Mouse (Mus musculus) heart, adult 2 months (tissue): ENCODE results near the gene Nrxn3. TPM values are rescaled to one million over a fixed set of nuclear protein-coding genes. Genes with fewer than 3 reads are reported as not detected.

Experiments
- DNase-seq, 2 experiments: peaks; one replicate each; pipeline ENCODE4 v3.0.0; 2021
- H3K27ac ChIP-seq: fragments of 200-600 bp; 2 replicates; pipeline ENCODE4 v1.8.1; 2022
- H3K27me3 ChIP-seq: fragments of 200-500 bp; 2 replicates; pipeline ENCODE4 v1.6.1; 2012; ENCODE audit warnings: mild to moderate bottlenecking, low read length, inconsistent platforms, mixed read lengths; ENCODE audit not compliant: control insufficient read depth, insufficient read depth
- H3K36me3 ChIP-seq: fragments of 200-500 bp; 2 replicates; pipeline ENCODE4 v1.6.1; 2012; ENCODE audit warnings: low read length, inconsistent platforms; ENCODE audit not compliant: control insufficient read depth, insufficient read depth
- H3K4me1 ChIP-seq: fragments of 200-500 bp; 2 replicates; pipeline ENCODE4 v1.6.1; 2011; ENCODE audit warnings: low read length; ENCODE audit not compliant: control insufficient read depth, insufficient read depth
- H3K4me3 ChIP-seq: fragments of 200-600 bp; 2 replicates; pipeline ENCODE4 v1.8.1; 2022
- H3K79me2 ChIP-seq: fragments of 200-500 bp; replicated peaks from 2 replicates; pipeline ENCODE4 v1.6.1; 2012; ENCODE audit warnings: mild to moderate bottlenecking, inconsistent platforms, low read length, moderate library complexity, mixed read lengths; ENCODE audit not compliant: control insufficient read depth, insufficient read depth
- H3K9ac ChIP-seq: fragments of 200-500 bp; 2 replicates; pipeline ENCODE4 v1.6.1; 2012; ENCODE audit warnings: low read depth, mild to moderate bottlenecking, control low read depth, inconsistent platforms, low read length, mixed read lengths
- CTCF ChIP-seq: fragments of 200-600 bp; IDR thresholded peaks from 2 replicates; pipeline ENCODE4 v1.8.1; 2022; ENCODE audit warnings: antibody characterized with exemption, mild to moderate bottlenecking, moderate library complexity
- EP300 ChIP-seq: fragments of 200-500 bp; IDR thresholded peaks from 2 replicates; pipeline ENCODE4 v1.6.1; 2011; ENCODE audit warnings: low read depth, low read length, control low read depth; ENCODE audit not compliant: insufficient read depth
- POLR2A ChIP-seq: fragments of 200-500 bp; IDR thresholded peaks from 2 replicates; pipeline ENCODE4 v1.6.1; 2011; ENCODE audit warnings: mild to moderate bottlenecking, low read depth, low read length, control low read depth; ENCODE audit not compliant: insufficient read depth
- WGBS: fragments of 180-500 bp; shearing (Covaris S2); methylation state at CpG from one replicate; pipeline ENCODE4 v1.1.7; 2018; 5-methylcytosine and 5-hydroxymethylcytosine counted together
- intact Hi-C: fragments of 180-260 bp; cut with DNase I; formaldehyde crosslinking; loops from one replicate; pipeline ENCODE4 v1.15.1; 2025
- polyA plus RNA-seq: library from polyadenylated mRNA; depleted of rRNA; stranded (reverse); fragments of >200 nt; gene quantifications from 2 replicates; pipeline ENCODE4 v1.2.3, GENCODE M21; 2012
- total RNA-seq, 2 experiments: library from RNA; stranded (reverse); gene quantifications; 2 replicates each; pipeline ENCODE4 v1.2.3; 2021

The Nrxn3 gene
- total and polyA plus RNA-seq, 3 experiments, result 0.18 to 0.31 TPM; not detected in 1

GRCm38 (mm10) chr12:90113351-90113791, 1390.7 kb downstream of the Nrxn3 start:
- H3K36me3 ChIP-seq, result no peaks in the 10 kb centered on the region
- TF ChIP-seq POLR2A (no peak), EP300 (no peak)
- DNase-seq, result no peak
- no peak overlapping the region for H3K4me3 ChIP-seq
- no peaks in the 10 kb centered on the region for H3K4me1 ChIP-seq
- H3K27ac ChIP-seq, result no peak overlapping the region
- H3K27me3 ChIP-seq, result no peaks in the 10 kb centered on the region
- no peak overlapping the region for H3K9ac ChIP-seq
- intact Hi-C loops, result no loop called here
- no peaks in the 10 kb centered on the region for H3K79me2 ChIP-seq

GRCm38 (mm10) chr12:90131927-90132869, 1409.5 kb downstream of the Nrxn3 start:
- no peaks in the 10 kb centered on the region for H3K36me3 ChIP-seq
- no peak for DNase-seq
- intact Hi-C loops, result no loop called here
- WGBS, result 77% methylated on average over 5 of the region's 5 CpGs
- TF ChIP-seq CTCF, result no peak
- no peak for TF ChIP-seq POLR2A
- no peak for TF ChIP-seq EP300
- no peak overlapping the region for H3K9ac ChIP-seq
- H3K27ac ChIP-seq, result no peak overlapping the region
- no peaks in the 10 kb centered on the region for H3K27me3 ChIP-seq
- no peak overlapping the region for H3K4me3 ChIP-seq
- H3K79me2 ChIP-seq, result no peaks in the 10 kb centered on the region
- H3K4me1 ChIP-seq, result no peaks in the 10 kb centered on the region

- 76% methylated on average over 2 of the region's 2 CpGs for WGBS
- TF ChIP-seq POLR2A (no peak), EP300 (no peak), CTCF (no peak)
- Histone ChIP-seq H3K9ac (no peak overlapping the region), H3K36me3 (no peaks in the 10 kb centered on the region), H3K4me3 (no peak overlapping the region), H3K27me3 (no peaks in the 10 kb centered on the region), H3K79me2 (no peaks in the 10 kb centered on the region), H3K4me1 (no peaks in the 10 kb centered on the region), H3K27ac (no peak overlapping the region)
- intact Hi-C loops, result no loop called here
- no peak for DNase-seq
These were observed 1419.3 kb downstream of the Nrxn3 start for GRCm38 (mm10) chr12:90142011-90142410.

- intact Hi-C loops, result no loop called here
- H3K27me3 ChIP-seq, result no peaks in the 10 kb centered on the region
- no peak overlapping the region for H3K27ac ChIP-seq
- H3K79me2 ChIP-seq, result no peaks in the 10 kb centered on the region
- WGBS, result 57% methylated on average over 3 of the region's 3 CpGs
- H3K4me1 ChIP-seq, result no peaks in the 10 kb centered on the region
- H3K36me3 ChIP-seq, result no peaks in the 10 kb centered on the region
- TF ChIP-seq CTCF (no peak), POLR2A (no peak), EP300 (no peak)
- no peak overlapping the region for H3K4me3 ChIP-seq
- DNase-seq, result no peak
- H3K9ac ChIP-seq, result no peak overlapping the region
These were observed 1421.6 kb downstream of the Nrxn3 start for GRCm38 (mm10) chr12:90144247-90144646.

GRCm38 (mm10) chr12:90158131-90158772, 1435.6 kb downstream of the Nrxn3 start:
- Histone ChIP-seq H3K4me3 (no peak overlapping the region), H3K79me2 (no peaks in the 10 kb centered on the region), H3K27me3 (no peaks in the 10 kb centered on the region), H3K9ac (no peak overlapping the region), H3K27ac (no peak overlapping the region), H3K36me3 (no peaks in the 10 kb centered on the region), H3K4me1 (no peaks in the 10 kb centered on the region)
- intact Hi-C loops, result no loop called here
- TF ChIP-seq POLR2A (no peak), CTCF (no peak), EP300 (no peak)
- no peak for DNase-seq
- WGBS, result 92% methylated on average over 4 of the region's 4 CpGs

GRCm38 (mm10) chr12:90159911-90160310, 1437.2 kb downstream of the Nrxn3 start:
- WGBS, result 97% methylated on average over 3 of the region's 3 CpGs
- no peaks in the 10 kb centered on the region for H3K36me3 ChIP-seq
- H3K4me3 ChIP-seq, result no peak overlapping the region
- intact Hi-C loops, result no loop called here
- no peaks in the 10 kb centered on the region for H3K27me3 ChIP-seq
- H3K9ac ChIP-seq, result no peak overlapping the region
- no peak for DNase-seq
- H3K4me1 ChIP-seq, result no peaks in the 10 kb centered on the region
- TF ChIP-seq CTCF (no peak), EP300 (no peak), POLR2A (no peak)
- no peaks in the 10 kb centered on the region for H3K79me2 ChIP-seq
- H3K27ac ChIP-seq, result no peak overlapping the region
